Mouse (Mus musculus) intestine, embryonic 15.5 days (tissue): ENCODE measurements around the gene St6galnac3. TPM values are rescaled to one million over a fixed set of nuclear protein-coding genes. Genes with fewer than 3 reads are reported as not detected.

ENCODE experiments used
- ATAC-seq: fragments of 200-750 bp; cut with Nextera tagmentation; 2 replicates; pipeline ENCODE4 v1.8.0; 2017; ENCODE audit warnings: moderate TSS enrichment, moderate library complexity
- H3K27ac ChIP-seq: fragments of 300-500 bp; sonication (generic); 2 replicates; pipeline ENCODE4 v1.5.1; 2015; ENCODE audit warnings: mild to moderate bottlenecking, inconsistent platforms
- H3K27me3 ChIP-seq: fragments of 300-500 bp; sonication (generic); replicated peaks from 2 replicates; pipeline ENCODE4 v1.6.1; 2015; ENCODE audit warnings: inconsistent platforms
- H3K36me3 ChIP-seq: fragments of 300-500 bp; sonication (generic); 2 replicates; pipeline ENCODE4 v1.6.1; 2015; ENCODE audit warnings: inconsistent platforms
- H3K4me1 ChIP-seq: fragments of 300-500 bp; sonication (generic); replicated peaks from 2 replicates; pipeline ENCODE4 v1.6.1; 2015; ENCODE audit warnings: inconsistent platforms
- H3K4me2 ChIP-seq: fragments of 300-500 bp; sonication (generic); replicated peaks from 2 replicates; pipeline ENCODE4 v1.6.1; 2015; ENCODE audit warnings: mild to moderate bottlenecking, inconsistent platforms
- H3K4me3 ChIP-seq: fragments of 300-500 bp; sonication (generic); replicated peaks from 2 replicates; pipeline ENCODE4 v1.5.1; 2015; ENCODE audit warnings: inconsistent platforms
- H3K9ac ChIP-seq: fragments of 300-500 bp; sonication (generic); 2 replicates; pipeline ENCODE4 v1.6.1; 2015; ENCODE audit warnings: inconsistent platforms
- H3K9me3 ChIP-seq: fragments of 300-500 bp; sonication (generic); 2 replicates; pipeline ENCODE4 v1.6.1; 2016; ENCODE audit warnings: inconsistent platforms
- WGBS: fragments of 180-500 bp; shearing (Covaris S2); methylation state at CpG from one replicate; pipeline ENCODE4 v1.1.7; 2015; 5-methylcytosine and 5-hydroxymethylcytosine counted together
- polyA plus RNA-seq: library from polyadenylated mRNA; unstranded; fragments of >200 nt; fragmentation: Nextera tagmentation; extraction: Ambion mirVana; gene quantifications from 2 replicates; pipeline ENCODE4 v1.2.1, GENCODE M21; 2015

The St6galnac3 gene
- polyA plus RNA-seq, 1 experiment from 2014 or later = 34.5 TPM

GRCm38 (mm10) chr3:153513501-153514060, 211.4 kb downstream of the St6galnac3 start:
- H3K4me3 ChIP-seq = no peak overlapping the region
- no peak for ATAC-seq
- no peaks in the 10 kb centered on the region for H3K9me3 ChIP-seq
- H3K27me3 ChIP-seq = no peaks in the 10 kb centered on the region
- H3K4me2 ChIP-seq = no peak overlapping the region
- H3K9ac ChIP-seq = no peak overlapping the region
- WGBS = 39% methylated on average over 6 of the region's 6 CpGs
- H3K36me3 ChIP-seq = no peaks in the 10 kb centered on the region
- no peak overlapping the region for H3K27ac ChIP-seq
- H3K4me1 ChIP-seq = no peaks in the 10 kb centered on the region

GRCm38 (mm10) chr3:153512545-153512944, 212.4 kb downstream of the St6galnac3 start:
- H3K36me3 ChIP-seq = no peaks in the 10 kb centered on the region
- no peak overlapping the region for H3K4me3 ChIP-seq
- no peaks in the 10 kb centered on the region for H3K4me1 ChIP-seq
- no peak overlapping the region for H3K4me2 ChIP-seq
- H3K9me3 ChIP-seq = no peaks in the 10 kb centered on the region
- ATAC-seq = no peak
- H3K27ac ChIP-seq = no peak overlapping the region
- no peaks in the 10 kb centered on the region for H3K27me3 ChIP-seq
- WGBS = 73% methylated on average over 6 of the region's 6 CpGs
- H3K9ac ChIP-seq = no peak overlapping the region

GRCm38 (mm10) chr3:153511151-153511580, 213.8 kb downstream of the St6galnac3 start:
- 43% methylated on average over 7 of the region's 7 CpGs for WGBS

GRCm38 (mm10) chr3:153510048-153510630, 214.8 kb downstream of the St6galnac3 start:
- H3K27ac ChIP-seq = no peak overlapping the region
- no peaks in the 10 kb centered on the region for H3K9me3 ChIP-seq
- H3K4me1 ChIP-seq = no peaks in the 10 kb centered on the region
- H3K27me3 ChIP-seq = no peaks in the 10 kb centered on the region
- no peak overlapping the region for H3K9ac ChIP-seq
- WGBS = 84% methylated on average over 9 of the region's 9 CpGs
- H3K4me3 ChIP-seq = no peak overlapping the region
- H3K4me2 ChIP-seq = no peak overlapping the region
- H3K36me3 ChIP-seq = no peaks in the 10 kb centered on the region
- ATAC-seq = no peak

More at GRCm38 (mm10) chr3:153511151-153511580, 213.8 kb downstream of the St6galnac3 start:
- ATAC-seq = no peak
- Histone ChIP-seq H3K4me2 (no peak overlapping the region), H3K27ac (no peak overlapping the region), H3K36me3 (no peaks in the 10 kb centered on the region), H3K9me3 (no peaks in the 10 kb centered on the region), H3K9ac (no peak overlapping the region), H3K27me3 (no peaks in the 10 kb centered on the region), H3K4me3 (no peak overlapping the region), H3K4me1 (no peaks in the 10 kb centered on the region)

GRCm38 (mm10) chr3:153509643-153510042, 215.3 kb downstream of the St6galnac3 start:
- Histone ChIP-seq H3K9ac (no peak overlapping the region), H3K36me3 (no peaks in the 10 kb centered on the region), H3K4me3 (no peak overlapping the region), H3K4me1 (no peaks in the 10 kb centered on the region), H3K27ac (no peak overlapping the region), H3K27me3 (no peaks in the 10 kb centered on the region), H3K4me2 (no peak overlapping the region), H3K9me3 (no peaks in the 10 kb centered on the region)
- WGBS = 75% methylated on average over 4 of the region's 4 CpGs
- no peak for ATAC-seq

- 82% methylated on average over 3 of the region's 3 CpGs for WGBS
- no peak overlapping the region for H3K4me2 ChIP-seq
- H3K4me3 ChIP-seq = no peak overlapping the region
- H3K4me1 ChIP-seq = no peaks in the 10 kb centered on the region
- H3K9ac ChIP-seq = no peak overlapping the region
- H3K9me3 ChIP-seq = no peaks in the 10 kb centered on the region
- H3K27ac ChIP-seq = no peak overlapping the region
- no peak for ATAC-seq
- H3K36me3 ChIP-seq = no peaks in the 10 kb centered on the region
- no peaks in the 10 kb centered on the region for H3K27me3 ChIP-seq
Observed at GRCm38 (mm10) chr3:153509029-153509428, 215.9 kb downstream of the St6galnac3 start.

GRCm38 (mm10) chr3:153508592-153508991, 216.4 kb downstream of the St6galnac3 start:
- no peaks in the 10 kb centered on the region for H3K27me3 ChIP-seq
- H3K4me3 ChIP-seq = no peak overlapping the region
- H3K4me1 ChIP-seq = no peaks in the 10 kb centered on the region
- H3K9me3 ChIP-seq = no peaks in the 10 kb centered on the region
- 80% methylated on average over 2 of the region's 2 CpGs for WGBS
- H3K4me2 ChIP-seq = no peak overlapping the region
- no peak overlapping the region for H3K27ac ChIP-seq
- no peak overlapping the region for H3K9ac ChIP-seq
- no peaks in the 10 kb centered on the region for H3K36me3 ChIP-seq
- no peak for ATAC-seq

GRCm38 (mm10) chr3:153507599-153507998, 217.4 kb downstream of the St6galnac3 start:
- Histone ChIP-seq H3K4me3 (no peak overlapping the region), H3K36me3 (no peaks in the 10 kb centered on the region), H3K4me2 (no peak overlapping the region), H3K9me3 (no peaks in the 10 kb centered on the region), H3K4me1 (no peaks in the 10 kb centered on the region), H3K27me3 (no peaks in the 10 kb centered on the region), H3K27ac (no peak overlapping the region), H3K9ac (no peak overlapping the region)
- 88% methylated on average over 2 of the region's 2 CpGs for WGBS
- no peak for ATAC-seq

GRCm38 (mm10) chr3:153502488-153502887, 222.5 kb downstream of the St6galnac3 start:
- Histone ChIP-seq H3K9me3 (no peaks in the 10 kb centered on the region), H3K4me1 (no peaks in the 10 kb centered on the region), H3K4me2 (no peak overlapping the region), H3K9ac (no peak overlapping the region), H3K27ac (no peak overlapping the region), H3K4me3 (no peak overlapping the region), H3K36me3 (no peaks in the 10 kb centered on the region), H3K27me3 (no peaks in the 10 kb centered on the region)
- no peak for ATAC-seq
- 79% methylated on average over 4 of the region's 4 CpGs for WGBS

- no peaks in the 10 kb centered on the region for H3K36me3 ChIP-seq
- H3K4me1 ChIP-seq = no peaks in the 10 kb centered on the region
- no peaks in the 10 kb centered on the region for H3K27me3 ChIP-seq
- ATAC-seq = no peak
- H3K9me3 ChIP-seq = no peaks in the 10 kb centered on the region
- H3K4me3 ChIP-seq = no peak overlapping the region
- WGBS = 59% methylated on average over 3 of the region's 3 CpGs
- no peak overlapping the region for H3K9ac ChIP-seq
- H3K27ac ChIP-seq = no peak overlapping the region
- H3K4me2 ChIP-seq = no peak overlapping the region
Observed at GRCm38 (mm10) chr3:153501333-153501877, 223.6 kb downstream of the St6galnac3 start.

GRCm38 (mm10) chr3:153492986-153493385, 232.0 kb downstream of the St6galnac3 start:
- 49% methylated on average over 1 of the region's 1 CpGs for WGBS
- ATAC-seq = no peak
- no peak overlapping the region for H3K4me3 ChIP-seq
- no peaks in the 10 kb centered on the region for H3K9me3 ChIP-seq
- H3K27ac ChIP-seq = no peak overlapping the region
- no peak overlapping the region for H3K9ac ChIP-seq
- H3K4me1 ChIP-seq = 0 out of 2 replicates have a peak, but pooled peaks cover 2% of the 10 kb centered on the region
- no peak overlapping the region for H3K4me2 ChIP-seq
- no peaks in the 10 kb centered on the region for H3K27me3 ChIP-seq
- H3K36me3 ChIP-seq = no peaks in the 10 kb centered on the region

GRCm38 (mm10) chr3:153489718-153490117, 235.3 kb downstream of the St6galnac3 start:
- Histone ChIP-seq H3K4me1 (0 out of 2 replicates have a peak, but pooled peaks cover 2% of the 10 kb centered on the region), H3K4me3 (no peak overlapping the region), H3K27me3 (no peaks in the 10 kb centered on the region), H3K9ac (no peak overlapping the region), H3K9me3 (no peaks in the 10 kb centered on the region), H3K36me3 (no peaks in the 10 kb centered on the region), H3K27ac (no peak overlapping the region), H3K4me2 (no peak overlapping the region)
- 76% methylated on average over 9 of the region's 9 CpGs for WGBS
- no peak; the same call in 1 of the 2 replicates for ATAC-seq

- H3K9me3 ChIP-seq = no peaks in the 10 kb centered on the region
- H3K36me3 ChIP-seq = no peaks in the 10 kb centered on the region
- 90% methylated on average over 5 of the region's 5 CpGs for WGBS
- ATAC-seq = no peak
- H3K4me3 ChIP-seq = no peak overlapping the region
- H3K27me3 ChIP-seq = no peaks in the 10 kb centered on the region
- 0 out of 2 replicates have a peak, but pooled peaks cover 2% of the 10 kb centered on the region for H3K4me1 ChIP-seq
- no peak overlapping the region for H3K4me2 ChIP-seq
- H3K9ac ChIP-seq = no peak overlapping the region
- H3K27ac ChIP-seq = no peak overlapping the region
Observed at GRCm38 (mm10) chr3:153488931-153489330, 236.0 kb downstream of the St6galnac3 start.
